30 mouse cellular contexts compared by ENCODE assay signal in the genomic region with DNA sequence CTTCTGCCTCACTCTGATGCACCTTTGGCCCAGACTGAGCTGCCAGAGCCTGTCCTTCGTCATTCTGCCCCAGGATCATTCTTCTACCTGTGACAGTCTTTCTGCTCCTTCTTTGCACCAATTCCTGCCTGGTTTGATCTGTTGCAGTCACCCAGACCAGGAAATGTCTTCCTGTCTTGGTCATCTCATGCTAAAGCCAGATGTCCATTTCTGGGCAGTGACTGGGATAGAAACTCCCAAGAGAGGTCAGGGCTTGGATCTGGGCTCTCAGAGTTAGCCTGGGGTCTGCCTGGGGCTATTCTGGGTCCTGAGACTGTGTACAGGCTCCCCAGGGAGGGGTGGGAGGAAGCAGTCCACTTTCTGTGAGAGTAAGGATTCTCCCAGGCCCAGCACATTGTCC. TPM values are rescaled to one million over a fixed set of nuclear protein-coding genes. Genes with fewer than 3 reads are reported as not detected.
DNase-seq lines count a peak whose midpoint lies in the region; ATAC-seq and TF ChIP-seq lines count a peak whose summit lies in the region.
"Had no signal": no experiment of that assay in that cellular context is flagged by ENCODE, and none has a peak within 500 bp of the region (broad histone marks: within the 10 kb centered on the region; RNA-seq: fewer than 3 reads in every experiment).

No protein-coding gene starts in this region.

- peak in 1 of 2 experiments; percentile 17 for DNase-seq in heart, adult 2 months
- no peak for DNase-seq in heart, postnatal 4 days
- peak; percentile 58 for DNase-seq in MN1 (ENCODE audit: low spot score)
- DNase-seq in stomach, postnatal 0 days (ENCODE audit: low spot score): no peak
- DNase-seq in thymus, postnatal 36 days: no peak
- DNase-seq: adrenal gland, adult 8-10 months; B cell, adult 2 months; cerebellum, adult 2 months; cerebellum, postnatal 14 days; forebrain, postnatal 0 days; gastrocnemius, postnatal 36 days; kidney, adult 2 months; kidney, postnatal 10 days; layer of hippocampus, adult 9-11 months; liver; lung, adult 2 months; lung, postnatal 10 days; right cerebral cortex, postnatal 4 days; thymus, adult 2 months; thymus, postnatal 4 days had no signal

- no peak overlapping the region for H3K4me2 ChIP-seq in intestine, embryonic 16.5 days (ENCODE audit: low read depth, low read length)
- no peak overlapping the region for H3K4me2 ChIP-seq in intestine, embryonic 15.5 days (replicated peaks)
- no peak overlapping the region for H3K4me2 ChIP-seq in stomach, postnatal 0 days (replicated peaks; ENCODE audit: low read depth)
- H3K4me2 ChIP-seq: hindbrain, embryonic 14.5 days; midbrain, embryonic 12.5 days; neural tube, embryonic 13.5 days had no signal

- no peak for TF ChIP-seq POLR2A in heart, adult 2 months (IDR thresholded peaks at IDR 0.05; ENCODE audit: insufficient read depth, low read depth, low read length)

- H3K4me1 ChIP-seq in heart, adult 2 months (ENCODE audit: control insufficient read depth, insufficient read depth, low read length): no peaks in the 10 kb centered on the region; the same call in 1 of the 2 replicates
- H3K4me1 ChIP-seq in intestine, embryonic 16.5 days (ENCODE audit: control insufficient read depth, insufficient read depth, low read length): peaks cover 5% of the 10 kb centered on the region; the same call in 1 of the 2 replicates
- H3K4me1 ChIP-seq in intestine, embryonic 15.5 days (replicated peaks): peaks cover 3% of the 10 kb centered on the region; the same call in 1 of the 2 replicates
- H3K4me1 ChIP-seq in stomach, postnatal 0 days (replicated peaks; ENCODE audit: control insufficient read depth, insufficient read depth): no peaks in the 10 kb centered on the region
- H3K4me1 ChIP-seq: midbrain, embryonic 12.5 days; neural tube, embryonic 13.5 days had no signal

- TF ChIP-seq EP300 in heart, adult 2 months (IDR thresholded peaks at IDR 0.05; ENCODE audit: insufficient read depth, low read depth, low read length): no peak
- no peak for TF ChIP-seq EP300 in stomach, postnatal 0 days (optimal IDR thresholded peaks at IDR 0.05)

- no peak for ATAC-seq in intestine, embryonic 16.5 days
- no peak for ATAC-seq in intestine, embryonic 15.5 days
- ATAC-seq in stomach, postnatal 0 days (ENCODE audit: low FRiP score, low TSS enrichment): 0 out of 2 replicates have a peak, but pooled peaks have one; percentile 41
- ATAC-seq: activated CD4-positive, CD25-positive, alpha-beta regulatory T cell, adult 4 months; forebrain, postnatal 0 days had no signal

- H3K9ac ChIP-seq in heart, adult 2 months (ENCODE audit: low read depth, low read length): no peak overlapping the region
- peak overlapping the region; percentile 7; the same call in 1 of the 2 replicates for H3K9ac ChIP-seq in intestine, embryonic 16.5 days (ENCODE audit: low read depth, low read length)
- H3K9ac ChIP-seq in intestine, embryonic 15.5 days: no peak overlapping the region
- no peak overlapping the region for H3K9ac ChIP-seq in stomach, postnatal 0 days (ENCODE audit: low read length)
- H3K9ac ChIP-seq: forebrain, postnatal 0 days; hindbrain, embryonic 14.5 days; liver, embryonic 14.5 days; midbrain, embryonic 12.5 days; neural tube, embryonic 13.5 days had no signal

- no peak overlapping the region for H3K4me3 ChIP-seq in heart, adult 2 months
- no peak overlapping the region for H3K4me3 ChIP-seq in intestine, embryonic 16.5 days (ENCODE audit: low read length)
- H3K4me3 ChIP-seq in intestine, embryonic 15.5 days (replicated peaks): no peak overlapping the region
- no peak overlapping the region for H3K4me3 ChIP-seq in stomach, postnatal 0 days (ENCODE audit: low read depth, low read length)
- H3K4me3 ChIP-seq: erythroblast, embryonic 14.5 days; heart, embryonic 10.5 days; midbrain, embryonic 12.5 days; neural tube, embryonic 13.5 days had no signal

- WGBS in heart, adult 2 months: 48% methylated on average over 1 of the region's 1 CpGs
- 38% methylated on average over 1 of the region's 1 CpGs for WGBS in intestine, embryonic 16.5 days
- 47% methylated on average over 1 of the region's 1 CpGs for WGBS in intestine, embryonic 15.5 days
- 80% methylated on average over 1 of the region's 1 CpGs for WGBS in stomach, postnatal 0 days

- H3K79me2 ChIP-seq in heart, adult 2 months (replicated peaks; ENCODE audit: control insufficient read depth, insufficient read depth, low read length): no peaks in the 10 kb centered on the region

- H3K27me3 ChIP-seq in heart, adult 2 months (ENCODE audit: control insufficient read depth, insufficient read depth, low read length): no peaks in the 10 kb centered on the region
- no peaks in the 10 kb centered on the region for H3K27me3 ChIP-seq in intestine, embryonic 16.5 days (replicated peaks; ENCODE audit: control insufficient read depth, insufficient read depth, low read length)
- no peaks in the 10 kb centered on the region for H3K27me3 ChIP-seq in intestine, embryonic 15.5 days (replicated peaks)
- H3K27me3 ChIP-seq in stomach, postnatal 0 days (ENCODE audit: control insufficient read depth, insufficient read depth, low read length): no peaks in the 10 kb centered on the region
- H3K27me3 ChIP-seq: midbrain, embryonic 12.5 days; neural tube, embryonic 13.5 days had no signal

- intact Hi-C loops in heart, adult 2 months (cut with DNase I): no loop called here

- H3K36me3 ChIP-seq in heart, adult 2 months (ENCODE audit: control insufficient read depth, insufficient read depth, low read length): no peaks in the 10 kb centered on the region
- no peaks in the 10 kb centered on the region for H3K36me3 ChIP-seq in intestine, embryonic 16.5 days (ENCODE audit: control insufficient read depth, insufficient read depth, low read length)
- H3K36me3 ChIP-seq in intestine, embryonic 15.5 days: no peaks in the 10 kb centered on the region
- H3K36me3 ChIP-seq in stomach, postnatal 0 days (ENCODE audit: control insufficient read depth, insufficient read depth, low read length): no peaks in the 10 kb centered on the region
- H3K36me3 ChIP-seq: heart, embryonic 10.5 days; midbrain, embryonic 12.5 days; neural tube, embryonic 13.5 days had no signal

- H3K27ac ChIP-seq in heart, adult 2 months: peak overlapping the region; percentile 23; the same call in 1 of the 2 replicates
- H3K27ac ChIP-seq in intestine, embryonic 16.5 days (ENCODE audit: low read length): no peak overlapping the region
- H3K27ac ChIP-seq in intestine, embryonic 15.5 days: no peak overlapping the region
- no peak overlapping the region; the same call in 1 of the 2 replicates for H3K27ac ChIP-seq in stomach, postnatal 0 days (replicated peaks)
- H3K27ac ChIP-seq: heart, embryonic 10.5 days; hindbrain, embryonic 14.5 days; liver, embryonic 14.5 days; macrophage; midbrain, embryonic 12.5 days; neural tube, embryonic 13.5 days had no signal

- no peak for TF ChIP-seq CTCF in heart, adult 2 months (IDR thresholded peaks at IDR 0.05)
- TF ChIP-seq CTCF in stomach, postnatal 0 days (IDR thresholded peaks at IDR 0.05; ENCODE audit: low read depth): no peak

- no peaks in the 10 kb centered on the region for H3K9me3 ChIP-seq in intestine, embryonic 16.5 days (ENCODE audit: control insufficient read depth, low read length)
- H3K9me3 ChIP-seq in intestine, embryonic 15.5 days: no peaks in the 10 kb centered on the region; the same call in 1 of the 2 replicates
- no peaks in the 10 kb centered on the region for H3K9me3 ChIP-seq in stomach, postnatal 0 days (ENCODE audit: control insufficient read depth, low read length)
- H3K9me3 ChIP-seq: heart, embryonic 10.5 days; midbrain, embryonic 12.5 days; neural tube, embryonic 13.5 days had no signal

RNA-seq across cellular contexts. Expression of a gene that starts 8.1 kb away (rescaled TPM):
- total RNA-seq in heart, adult 2 months (2021): 1 to 10 TPM; 2.6 to 3.5 TPM
- 4.6 and 5.6 TPM in 2 replicates for polyA plus RNA-seq in heart, adult 2 months (2012; rRNA removed)
- 1 to 10 TPM; 3.0 to 3.2 TPM for total RNA-seq in heart, postnatal 4 days (2021)
- 11.0 and 11.2 TPM in 2 replicates for polyA plus RNA-seq in intestine, embryonic 16.5 days (2015; fragmentation: Nextera tagmentation; extraction: Ambion mirVana)
- polyA plus RNA-seq in intestine, embryonic 15.5 days (2015; fragmentation: Nextera tagmentation; extraction: Ambion mirVana): 10.0 and 10.7 TPM in 2 replicates
- 9.6 and 11.0 TPM in 2 replicates for polyA plus RNA-seq in stomach, postnatal 0 days (2015; fragmentation: Nextera tagmentation; extraction: Ambion mirVana)

RNA-seq across cellular contexts. Expression of a gene that starts 15.2 kb away (rescaled TPM):
- 100 to 1,000 TPM; 626 to 699 TPM for total RNA-seq in heart, adult 2 months (2021)
- 1,026 and 1,119 TPM in 2 replicates for polyA plus RNA-seq in heart, adult 2 months (2012; rRNA removed)
- 100 to 1,000 TPM; 828 to 847 TPM for total RNA-seq in heart, postnatal 4 days (2021)
- 2,570 and 2,643 TPM in 2 replicates for polyA plus RNA-seq in intestine, embryonic 16.5 days (2015; fragmentation: Nextera tagmentation; extraction: Ambion mirVana)
- 2,561 and 2,687 TPM in 2 replicates for polyA plus RNA-seq in intestine, embryonic 15.5 days (2015; fragmentation: Nextera tagmentation; extraction: Ambion mirVana)
- 1,850 and 1,934 TPM in 2 replicates for polyA plus RNA-seq in stomach, postnatal 0 days (2015; fragmentation: Nextera tagmentation; extraction: Ambion mirVana)

RNA-seq across cellular contexts. Expression of a gene that starts 27.1 kb away (rescaled TPM):
- 10 to 100 TPM; 25.0 to 25.8 TPM for total RNA-seq in heart, adult 2 months (2021)
- polyA plus RNA-seq in heart, adult 2 months (2012; rRNA removed): 30.8 and 54.7 TPM in 2 replicates
- 10 to 100 TPM; 23.8 to 25.7 TPM for total RNA-seq in heart, postnatal 4 days (2021)
- polyA plus RNA-seq in intestine, embryonic 16.5 days (2015; fragmentation: Nextera tagmentation; extraction: Ambion mirVana): 6.8 and 17.9 TPM in 2 replicates
- polyA plus RNA-seq in intestine, embryonic 15.5 days (2015; fragmentation: Nextera tagmentation; extraction: Ambion mirVana): 35.6 and 44.9 TPM in 2 replicates
- polyA plus RNA-seq in stomach, postnatal 0 days (2015; fragmentation: Nextera tagmentation; extraction: Ambion mirVana): 17.8 and 18.6 TPM in 2 replicates
